Mouse (Mus musculus) hindbrain, embryonic 16.5 days (tissue): ENCODE results near the gene Tnk2. TPM values are rescaled to one million over a fixed set of nuclear protein-coding genes. Genes with fewer than 3 reads are reported as not detected.

Experiments used
- ATAC-seq: fragments of 200-750 bp; cut with Nextera tagmentation; 2 replicates; pipeline ENCODE4 v1.8.0; 2017; ENCODE audit warnings: moderate TSS enrichment, moderate library complexity
- H3K27ac ChIP-seq: fragments of 300-500 bp; sonication (generic); 2 replicates; pipeline ENCODE4 v1.5.1; 2014; ENCODE audit warnings: low read depth, mild to moderate bottlenecking, control low read depth, low read length, moderate library complexity
- H3K27me3 ChIP-seq: fragments of 300-500 bp; sonication (generic); replicated peaks from 2 replicates; pipeline ENCODE4 v1.6.1; 2014; ENCODE audit warnings: low read length; ENCODE audit not compliant: control insufficient read depth, insufficient read depth
- H3K36me3 ChIP-seq: fragments of 300-500 bp; sonication (generic); 2 replicates; pipeline ENCODE4 v1.6.1; 2014; ENCODE audit warnings: mild to moderate bottlenecking, low read length, moderate library complexity, mixed read lengths; ENCODE audit not compliant: control insufficient read depth, insufficient read depth
- H3K4me1 ChIP-seq: fragments of 300-500 bp; sonication (generic); 2 replicates; pipeline ENCODE4 v1.6.1; 2014; ENCODE audit warnings: low read depth, low read length; ENCODE audit not compliant: control insufficient read depth, insufficient read depth
- H3K4me2 ChIP-seq: fragments of 300-500 bp; sonication (generic); 2 replicates; pipeline ENCODE4 v1.6.1; 2014; ENCODE audit warnings: mild to moderate bottlenecking, low read length, control low read depth, moderate library complexity
- H3K4me3 ChIP-seq: fragments of 300-500 bp; sonication (generic); 2 replicates; pipeline ENCODE4 v1.5.1; 2014; ENCODE audit warnings: mild to moderate bottlenecking, low read length, control low read depth, moderate library complexity
- H3K9ac ChIP-seq: fragments of 300-500 bp; sonication (generic); 2 replicates; pipeline ENCODE4 v1.6.1; 2014; ENCODE audit warnings: low read depth, mild to moderate bottlenecking, control low read depth, low read length, moderate library complexity
- H3K9me3 ChIP-seq: fragments of 300-500 bp; sonication (generic); 2 replicates; pipeline ENCODE4 v1.6.1; 2014; ENCODE audit warnings: mild to moderate bottlenecking, low read length, moderate library complexity; ENCODE audit not compliant: control insufficient read depth
- WGBS: fragments of 180-500 bp; shearing (Covaris S2); extraction: QIAGEN DNeasy Blood & Tissue Kit; methylation state at CpG from one replicate; pipeline ENCODE4 v1.1.7; 2014; 5-methylcytosine and 5-hydroxymethylcytosine counted together
- polyA plus RNA-seq: library from polyadenylated mRNA; unstranded; fragments of >200 nt; fragmentation: Nextera tagmentation; extraction: Ambion mirVana; gene quantifications from 2 replicates; pipeline ENCODE4 v1.2.1, GENCODE M21; 2015

Tnk2 gene
- polyA plus RNA-seq, 1 experiment from 2014 or later = 19.3 TPM

GRCm38 (mm10) chr16:32728730-32729129, 85.1 kb downstream of the Tnk2 start:
- no peak overlapping the region for H3K9ac ChIP-seq
- H3K4me2 ChIP-seq = no peak overlapping the region
- H3K4me1 ChIP-seq = no peaks in the 10 kb centered on the region
- 71% methylated on average over 1 of the region's 1 CpGs for WGBS
- no peaks in the 10 kb centered on the region for H3K27me3 ChIP-seq
- H3K9me3 ChIP-seq = no peaks in the 10 kb centered on the region
- H3K4me3 ChIP-seq = no peak overlapping the region
- H3K36me3 ChIP-seq = no peaks in the 10 kb centered on the region
- H3K27ac ChIP-seq = no peak overlapping the region
- no peak for ATAC-seq

Other genes with a start within 250 kb of the Tnk2 start
- gene Tm4sf19, start 243.4 kb upstream of the Tnk2 start, polyA plus RNA-seq = not detected in 2 replicates
- 37.9 and 41.9 TPM in 2 replicates for gene Tctex1d2, start 224.2 kb upstream of the Tnk2 start, polyA plus RNA-seq
- gene Pcyt1a, start 213.0 kb upstream of the Tnk2 start, polyA plus RNA-seq = 46.9 and 50.5 TPM in 2 replicates
- gene Slc51a, start 156.0 kb upstream of the Tnk2 start, polyA plus RNA-seq = 0.19 TPM in 1 of 2 replicates, not detected in the other
- not detected in 2 replicates for gene Zdhhc19, start 147.6 kb upstream of the Tnk2 start, polyA plus RNA-seq
- gene Tfrc, start 35.0 kb upstream of the Tnk2 start, polyA plus RNA-seq = 26.3 and 36.5 TPM in 2 replicates
- not detected in 2 replicates for gene Muc4, start 92.0 kb downstream of the Tnk2 start, polyA plus RNA-seq
- gene Muc20, start 153.6 kb downstream of the Tnk2 start, polyA plus RNA-seq = not detected in 2 replicates
- gene Smbd1, start 166.6 kb downstream of the Tnk2 start, polyA plus RNA-seq = not detected in 2 replicates
- 103 and 104 TPM in 2 replicates for gene Fyttd1, start 233.6 kb downstream of the Tnk2 start, polyA plus RNA-seq
- gene Rubcn, start 233.9 kb downstream of the Tnk2 start, polyA plus RNA-seq = 35.3 and 42.6 TPM in 2 replicates